Mouse (Mus musculus): ENCODE measurements at regions not wholly inside any gene's neighbourhood (a gene's known extent, or its start where the extent isn't known, plus 50 kb on each side); places are given as distances from the start of the nearest gene placed in this dataset. TPM values are rescaled to one million over a fixed set of nuclear protein-coding genes. Genes with fewer than 3 reads are reported as not detected.

Small RNA genes in the stretch of these regions (microRNA-seq; reads per million reads assigned to microRNA genes)
- gene Gm22802: not detected

Data from heart, embryonic 12.5 days (tissue).